Mouse (Mus musculus): Measurements from ENCODE around the gene Arhgap45.

GRCm38 (mm10) chr10:79985334-79986231 lies 30.9 kb upstream of the Arhgap45 start:
- TF ChIP-seq POLR2A (IDR thresholded peaks at IDR 0.05; ENCODE audit: extremely low read depth, insufficient read depth, low read length) (peak; percentile 27; the same call in 1 of the 2 replicates), CTCF (IDR thresholded peaks at IDR 0.05; ENCODE audit: extremely low read depth, insufficient read depth, low read length) (no peak)
